Mouse (Mus musculus): ENCODE results near the gene Yipf1.

DNA sequence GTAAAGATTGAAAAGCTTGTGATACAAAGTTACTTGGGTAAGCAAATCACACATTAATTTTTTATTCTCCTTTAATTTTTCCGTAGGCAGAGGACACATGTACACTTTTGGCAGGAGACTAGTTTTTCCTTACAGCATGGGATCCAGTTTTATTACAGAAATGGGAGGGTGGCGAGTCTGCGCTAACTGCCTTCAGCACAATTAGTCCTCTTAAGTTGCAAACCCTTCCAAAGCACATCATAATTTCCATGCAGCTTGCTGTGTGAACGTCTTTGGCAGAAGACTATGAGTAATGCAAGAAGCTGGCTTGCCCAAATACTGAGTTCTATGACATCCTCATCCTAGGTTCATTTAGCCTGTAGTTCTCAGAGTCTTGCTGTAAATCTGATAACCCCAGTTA lies 40.5 kb upstream of the Yipf1 start:
- TF ChIP-seq TAL1 (IDR thresholded peaks at IDR 0.05; ENCODE audit: low read length) (no peak), GATA1 (IDR thresholded peaks at IDR 0.05; ENCODE audit: low read length) (no peak)

Data from erythroblast, embryonic 14.5 days (primary cell).